Mouse (Mus musculus): ENCODE data around the gene Ap3b1. TPM values are rescaled to one million over a fixed set of nuclear protein-coding genes. Genes with fewer than 3 reads are reported as not detected.
"Not testable (repeated sequence)": the region's sequence is repeated elsewhere in the genome, so short reads cannot be mapped to it uniquely, and the experiment has no call there.

The Ap3b1 gene
- polyA plus RNA-seq, 1 experiment from 2014 or later: 28.4 TPM

GRCm38 (mm10) chr13:94338357-94338756 is 20.4 kb upstream of the Ap3b1 start:
- Histone ChIP-seq H3K36me3 (ENCODE audit: control insufficient read depth, insufficient read depth, low read length) (no peaks in the 10 kb centered on the region), H3K27me3 (ENCODE audit: control insufficient read depth, insufficient read depth, low read length) (no peaks in the 10 kb centered on the region), H3K4me1 (ENCODE audit: control insufficient read depth, insufficient read depth, low read length) (no peaks in the 10 kb centered on the region), H3K9me3 (ENCODE audit: control insufficient read depth, low read length) (no peaks in the 10 kb centered on the region), H3K4me3 (replicated peaks; ENCODE audit: low read depth, low read length) (no peak overlapping the region), H3K4me2 (ENCODE audit: low read length) (no peak overlapping the region), H3K27ac (replicated peaks; ENCODE audit: low read depth, low read length) (no peak overlapping the region), H3K9ac (replicated peaks; ENCODE audit: low read length) (no peak overlapping the region)
- DNase-seq: no peak
- WGBS: 78% methylated on average over 3 of the region's 3 CpGs
- ATAC-seq (ENCODE audit: low FRiP score, low TSS enrichment): no peak

- H3K36me3 ChIP-seq (ENCODE audit: control insufficient read depth, insufficient read depth, low read length): no peaks in the 10 kb centered on the region
- no peaks in the 10 kb centered on the region for H3K9me3 ChIP-seq (ENCODE audit: control insufficient read depth, low read length)
- H3K4me2 ChIP-seq (ENCODE audit: low read length): no peak overlapping the region
- no peaks in the 10 kb centered on the region for H3K27me3 ChIP-seq (ENCODE audit: control insufficient read depth, insufficient read depth, low read length)
- ATAC-seq (ENCODE audit: low FRiP score, low TSS enrichment) (no peak), DNase-seq (no peak)
- H3K4me1 ChIP-seq (ENCODE audit: control insufficient read depth, insufficient read depth, low read length): no peaks in the 10 kb centered on the region
- H3K27ac ChIP-seq (replicated peaks; ENCODE audit: low read depth, low read length): no peak overlapping the region
- no peak overlapping the region for H3K4me3 ChIP-seq (replicated peaks; ENCODE audit: low read depth, low read length)
- 93% methylated on average over 5 of the region's 5 CpGs for WGBS
- H3K9ac ChIP-seq (replicated peaks; ENCODE audit: low read length): no peak overlapping the region
These were observed 15.6 kb upstream of the Ap3b1 start for GRCm38 (mm10) chr13:94343192-94343591.

GRCm38 (mm10) chr13:94344600-94344999 is 14.2 kb upstream of the Ap3b1 start:
- H3K9me3 ChIP-seq (ENCODE audit: control insufficient read depth, low read length); H3K4me2 ChIP-seq (ENCODE audit: low read length); H3K9ac ChIP-seq (replicated peaks; ENCODE audit: low read length); H3K27me3 ChIP-seq (ENCODE audit: control insufficient read depth, insufficient read depth, low read length); H3K36me3 ChIP-seq (ENCODE audit: control insufficient read depth, insufficient read depth, low read length); H3K4me1 ChIP-seq (ENCODE audit: control insufficient read depth, insufficient read depth, low read length); ATAC-seq (ENCODE audit: low FRiP score, low TSS enrichment); H3K27ac ChIP-seq (replicated peaks; ENCODE audit: low read depth, low read length); DNase-seq; H3K4me3 ChIP-seq (replicated peaks; ENCODE audit: low read depth, low read length): not testable (repeated sequence)
- WGBS: 96% methylated on average over 14 of the region's 14 CpGs

GRCm38 (mm10) chr13:94354584-94354983 is 4.2 kb upstream of the Ap3b1 start:
- ATAC-seq (ENCODE audit: low FRiP score, low TSS enrichment) (no peak), DNase-seq (no peak)
- peaks cover 11% of the 10 kb centered on the region for H3K4me1 ChIP-seq (ENCODE audit: control insufficient read depth, insufficient read depth, low read length)
- H3K27me3 ChIP-seq (ENCODE audit: control insufficient read depth, insufficient read depth, low read length): no peaks in the 10 kb centered on the region
- 82% methylated on average over 3 of the region's 3 CpGs for WGBS
- no peak overlapping the region for H3K4me3 ChIP-seq (replicated peaks; ENCODE audit: low read depth, low read length)
- no peaks in the 10 kb centered on the region for H3K36me3 ChIP-seq (ENCODE audit: control insufficient read depth, insufficient read depth, low read length)
- H3K4me2 ChIP-seq (ENCODE audit: low read length): no peak overlapping the region
- no peak overlapping the region for H3K27ac ChIP-seq (replicated peaks; ENCODE audit: low read depth, low read length)
- H3K9ac ChIP-seq (replicated peaks; ENCODE audit: low read length): no peak overlapping the region
- no peaks in the 10 kb centered on the region for H3K9me3 ChIP-seq (ENCODE audit: control insufficient read depth, low read length)

- no peak for ATAC-seq (ENCODE audit: low FRiP score, low TSS enrichment)
These were observed 709 bp upstream of the Ap3b1 start for GRCm38 (mm10) chr13:94358101-94358400.

GRCm38 (mm10) chr13:94359282-94359920 is 641 bp downstream of the Ap3b1 start:
- no peaks in the 10 kb centered on the region for H3K9me3 ChIP-seq (ENCODE audit: control insufficient read depth, low read length)
- 19% methylated on average over 25 of the region's 25 CpGs for WGBS
- no peaks in the 10 kb centered on the region for H3K36me3 ChIP-seq (ENCODE audit: control insufficient read depth, insufficient read depth, low read length)
- H3K4me1 ChIP-seq (ENCODE audit: control insufficient read depth, insufficient read depth, low read length): peaks cover 17% of the 10 kb centered on the region
- H3K27me3 ChIP-seq (ENCODE audit: control insufficient read depth, insufficient read depth, low read length): no peaks in the 10 kb centered on the region
- peak overlapping the region; percentile 72 for H3K9ac ChIP-seq (replicated peaks; ENCODE audit: low read length)
- peak overlapping the region; percentile 87 for H3K4me3 ChIP-seq (replicated peaks; ENCODE audit: low read depth, low read length)
- H3K4me2 ChIP-seq (ENCODE audit: low read length): peak overlapping the region; percentile 84
- DNase-seq: no peak
- H3K27ac ChIP-seq (replicated peaks; ENCODE audit: low read depth, low read length): peak overlapping the region; percentile 84
- ATAC-seq (ENCODE audit: low FRiP score, low TSS enrichment): no peak

More at GRCm38 (mm10) chr13:94358101-94358400, 709 bp upstream of the Ap3b1 start:
- Histone ChIP-seq H3K9me3 (ENCODE audit: control insufficient read depth, low read length) (no peaks in the 10 kb centered on the region), H3K27me3 (ENCODE audit: control insufficient read depth, insufficient read depth, low read length) (no peaks in the 10 kb centered on the region), H3K36me3 (ENCODE audit: control insufficient read depth, insufficient read depth, low read length) (no peaks in the 10 kb centered on the region), H3K9ac (replicated peaks; ENCODE audit: low read length) (peak overlapping the region; percentile 72), H3K27ac (replicated peaks; ENCODE audit: low read depth, low read length) (peak overlapping the region; percentile 84), H3K4me3 (replicated peaks; ENCODE audit: low read depth, low read length) (peak overlapping the region; percentile 87), H3K4me2 (ENCODE audit: low read length) (peak overlapping the region; percentile 84), H3K4me1 (ENCODE audit: control insufficient read depth, insufficient read depth, low read length) (peaks cover 17% of the 10 kb centered on the region)
- WGBS: under 1% methylated on average over 9 of the region's 9 CpGs
- no peak for DNase-seq

- H3K36me3 ChIP-seq (ENCODE audit: control insufficient read depth, insufficient read depth, low read length); H3K4me3 ChIP-seq (replicated peaks; ENCODE audit: low read depth, low read length); H3K27ac ChIP-seq (replicated peaks; ENCODE audit: low read depth, low read length); DNase-seq; H3K27me3 ChIP-seq (ENCODE audit: control insufficient read depth, insufficient read depth, low read length); ATAC-seq (ENCODE audit: low FRiP score, low TSS enrichment); H3K9ac ChIP-seq (replicated peaks; ENCODE audit: low read length); H3K4me2 ChIP-seq (ENCODE audit: low read length); H3K9me3 ChIP-seq (ENCODE audit: control insufficient read depth, low read length): not testable (repeated sequence)
- WGBS: 95% methylated on average over 10 of the region's 10 CpGs
- peaks cover 17% of the 10 kb centered on the region for H3K4me1 ChIP-seq (ENCODE audit: control insufficient read depth, insufficient read depth, low read length)
These were observed 2.3 kb downstream of the Ap3b1 start for GRCm38 (mm10) chr13:94361013-94361580.

GRCm38 (mm10) chr13:94364336-94364735 is 5.6 kb downstream of the Ap3b1 start:
- Histone ChIP-seq H3K9ac (replicated peaks; ENCODE audit: low read length) (no peak overlapping the region), H3K27ac (replicated peaks; ENCODE audit: low read depth, low read length) (no peak overlapping the region), H3K4me1 (ENCODE audit: control insufficient read depth, insufficient read depth, low read length) (peaks cover 9% of the 10 kb centered on the region; the same call in 1 of the 2 replicates), H3K27me3 (ENCODE audit: control insufficient read depth, insufficient read depth, low read length) (no peaks in the 10 kb centered on the region), H3K9me3 (ENCODE audit: control insufficient read depth, low read length) (no peaks in the 10 kb centered on the region), H3K4me3 (replicated peaks; ENCODE audit: low read depth, low read length) (no peak overlapping the region), H3K36me3 (ENCODE audit: control insufficient read depth, insufficient read depth, low read length) (no peaks in the 10 kb centered on the region), H3K4me2 (ENCODE audit: low read length) (no peak overlapping the region)
- 84% methylated on average over 2 of the region's 2 CpGs for WGBS
- ATAC-seq (ENCODE audit: low FRiP score, low TSS enrichment) (no peak), DNase-seq (no peak)
